Mouse (Mus musculus) layer of hippocampus, postnatal 25 days (tissue): ENCODE measurements around the gene Tmem151b. TPM values are rescaled to one million over a fixed set of nuclear protein-coding genes. Genes with fewer than 3 reads are reported as not detected.
A peak's percentile ranks its signal among the peaks of the same experiment; 100 is the strongest.

Experiments used
- DNase-seq, 2 experiments: peaks; one replicate each; pipeline ENCODE4 v3.0.0; 2022; ENCODE audit warnings: mixed read lengths in 2 of 2, low spot score in 1 of 2; ENCODE audit errors: extremely low spot score in 1 of 2
- total RNA-seq, 2 experiments: library from RNA; stranded (reverse); gene quantifications; 2 replicates each; pipeline ENCODE4 v1.2.3; 2021

Tmem151b gene
- total RNA-seq, 2 experiments from 2014 or later: 113 to 114 TPM

DNA sequence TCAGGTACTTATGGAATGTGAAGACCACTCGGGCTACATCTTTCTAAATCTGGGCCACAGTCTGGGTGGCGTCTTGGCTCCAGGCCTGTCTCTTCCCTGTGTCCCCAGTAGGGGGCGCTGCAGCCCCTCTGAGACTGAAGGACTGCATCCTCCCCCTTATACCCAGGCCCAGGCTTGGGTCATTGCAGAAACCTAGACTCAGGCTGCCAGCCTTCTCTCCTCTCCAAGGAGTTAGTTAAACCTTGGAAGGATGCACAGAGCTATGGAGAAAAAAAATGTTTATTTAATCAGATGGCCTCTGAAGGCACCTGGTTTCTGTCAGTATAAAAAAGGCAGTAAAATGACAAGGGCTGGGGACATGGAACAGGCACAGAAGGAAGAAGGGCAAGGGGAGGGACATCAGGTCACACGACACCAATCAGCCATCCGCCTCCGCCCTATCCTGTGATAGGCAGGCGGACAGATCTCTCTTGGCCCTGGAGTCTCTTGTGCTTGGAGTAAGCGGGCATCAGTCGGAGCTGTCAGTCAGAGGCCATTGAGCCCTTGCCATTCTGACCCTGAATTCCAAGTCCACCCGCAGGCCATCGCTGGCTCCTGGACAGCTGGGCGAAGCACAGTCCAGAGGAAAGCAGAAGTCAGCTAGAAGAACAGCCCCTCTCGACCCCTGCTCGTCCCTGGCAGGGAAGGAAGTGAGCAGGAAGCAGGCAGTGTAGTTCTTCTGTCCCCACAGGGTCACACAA lies 35.6 kb upstream of the Tmem151b start:
- DNase-seq: peak; percentile 67 to 79

DNA sequence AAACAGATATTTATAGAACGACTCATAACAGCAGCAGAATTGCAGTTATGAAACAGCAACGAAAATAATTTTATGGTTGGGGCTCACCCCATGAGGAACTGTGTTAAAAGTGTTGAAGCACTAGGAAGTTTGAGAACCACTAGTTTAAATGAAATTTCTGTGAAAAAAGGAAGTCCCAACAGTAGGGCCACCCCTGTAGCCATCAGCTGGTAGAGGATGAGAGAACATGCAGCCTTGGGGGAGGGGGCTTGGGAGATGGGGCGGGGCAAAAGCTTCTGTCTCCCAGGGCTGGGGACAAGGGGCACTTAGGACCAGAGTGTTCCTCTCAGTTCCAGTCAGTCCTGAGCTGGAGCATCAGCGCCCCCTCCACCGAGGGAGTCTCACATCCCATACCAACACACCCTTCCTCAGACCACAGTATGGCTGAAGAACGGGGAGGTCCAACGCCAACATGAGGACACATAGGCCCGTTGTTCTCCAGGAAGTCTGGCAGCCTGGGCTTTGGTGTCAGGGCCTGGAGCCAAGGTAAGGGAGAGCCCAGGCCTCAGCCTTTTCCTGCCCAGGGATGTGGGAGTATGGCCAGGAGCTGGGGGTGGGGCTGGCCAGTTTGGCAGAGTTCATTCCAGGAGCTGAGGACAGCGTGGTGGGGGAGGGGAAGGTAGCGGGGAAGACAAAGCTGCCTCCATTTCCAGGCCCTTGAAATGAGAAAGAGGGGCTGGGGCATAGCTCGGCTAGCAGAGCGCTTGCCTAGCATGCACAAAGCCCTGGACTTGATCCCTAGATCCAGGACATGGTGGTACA lies 34.8 kb upstream of the Tmem151b start:
- peak; percentile 46 to 52 for DNase-seq

DNA sequence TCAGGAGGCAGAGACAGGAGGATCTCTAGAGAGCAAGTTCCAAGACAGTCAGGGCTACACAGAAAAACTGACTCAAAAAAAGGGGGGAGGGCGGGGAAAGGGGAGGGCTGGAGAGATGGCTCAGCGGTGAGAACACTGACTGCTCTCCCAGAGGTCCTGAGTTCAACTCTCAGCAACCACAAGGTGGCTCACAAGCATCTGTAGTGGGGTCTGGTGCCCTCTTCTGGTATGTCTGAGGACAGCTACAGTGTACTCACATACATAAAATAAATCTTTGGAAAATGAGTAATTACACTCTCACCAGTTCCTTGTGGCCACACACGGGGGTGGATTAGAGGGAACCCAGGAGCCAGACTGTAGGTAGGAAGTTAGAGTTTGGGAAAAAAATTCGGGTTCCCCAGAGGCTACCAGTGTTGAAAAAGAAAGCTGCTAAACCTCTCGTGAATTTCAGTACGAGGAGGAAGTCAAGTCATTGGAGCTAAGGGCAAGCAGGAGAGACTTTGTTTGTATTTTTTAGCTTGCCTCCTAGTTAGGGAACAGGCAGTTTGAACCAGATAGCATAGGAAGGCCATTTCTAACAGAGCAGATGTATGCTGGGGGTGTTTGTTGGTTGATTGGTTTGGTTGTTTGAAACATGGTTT lies 33.4 kb upstream of the Tmem151b start:
- no peak for DNase-seq

DNA sequence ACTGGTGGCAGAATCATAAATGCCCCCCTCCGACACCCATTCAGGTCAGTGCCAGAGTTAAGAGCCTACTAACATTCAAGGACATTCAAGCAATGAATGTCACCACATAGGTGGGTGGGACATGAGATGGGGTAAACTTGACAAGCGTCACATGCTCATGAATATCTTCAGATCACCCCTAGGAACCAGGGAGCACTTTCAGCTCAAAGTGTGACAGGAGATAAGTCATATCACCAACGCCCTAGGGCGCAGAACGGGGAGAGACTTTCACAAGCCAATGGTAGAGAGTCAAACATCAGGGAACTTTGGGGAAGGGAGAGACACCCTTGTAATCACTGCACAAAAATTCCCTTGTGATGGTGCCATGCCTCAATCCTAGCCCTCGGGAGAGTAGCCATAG lies 32.7 kb upstream of the Tmem151b start:
- DNase-seq: no peak

DNA sequence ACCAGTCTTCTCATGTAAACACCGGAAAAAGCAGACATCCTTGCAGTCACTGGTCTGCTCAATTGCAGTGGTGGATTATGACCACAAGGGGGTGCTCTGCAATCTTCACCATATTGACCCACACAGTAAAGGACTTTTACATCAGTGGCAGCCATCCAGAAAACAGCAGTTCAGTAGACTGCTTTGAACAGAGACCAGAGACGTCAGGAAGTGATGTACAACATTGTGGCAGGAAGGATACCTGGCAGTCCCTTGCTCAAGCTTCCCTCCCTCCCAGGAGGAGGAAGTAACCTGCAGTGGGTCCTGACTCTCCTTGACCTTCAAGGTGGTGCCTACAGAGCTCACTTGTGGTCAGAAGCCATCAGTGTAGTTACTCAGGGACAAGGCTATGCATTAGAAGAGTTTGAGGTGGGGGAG lies 32.1 kb upstream of the Tmem151b start:
- peak in 1 of 2 experiments; percentile 60 for DNase-seq

DNA sequence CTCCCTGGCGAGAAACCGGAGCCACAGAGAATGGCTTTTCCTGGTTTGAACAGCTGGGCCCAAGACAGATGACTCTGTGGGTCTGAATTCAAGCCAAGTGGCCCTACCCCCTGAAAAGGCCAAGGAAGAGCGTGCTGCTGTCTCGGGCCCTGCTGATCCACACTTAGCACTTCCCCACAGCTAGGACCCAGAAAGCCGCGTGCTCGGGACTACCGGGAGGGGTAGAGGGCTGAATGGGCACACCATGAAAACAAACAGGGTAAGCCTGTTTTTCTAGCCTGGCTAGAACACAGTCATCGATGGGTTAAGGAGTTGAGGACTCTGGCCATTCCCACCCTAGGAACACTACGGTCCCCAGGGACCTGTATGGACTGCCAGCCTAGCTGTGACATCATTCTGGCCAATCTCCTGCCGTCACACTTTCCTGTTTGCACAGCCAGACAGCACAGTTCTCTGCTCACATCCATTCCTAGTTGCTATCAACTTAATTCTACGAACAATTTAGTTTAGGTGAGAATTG lies 31.5 kb upstream of the Tmem151b start:
- DNase-seq: no peak

DNA sequence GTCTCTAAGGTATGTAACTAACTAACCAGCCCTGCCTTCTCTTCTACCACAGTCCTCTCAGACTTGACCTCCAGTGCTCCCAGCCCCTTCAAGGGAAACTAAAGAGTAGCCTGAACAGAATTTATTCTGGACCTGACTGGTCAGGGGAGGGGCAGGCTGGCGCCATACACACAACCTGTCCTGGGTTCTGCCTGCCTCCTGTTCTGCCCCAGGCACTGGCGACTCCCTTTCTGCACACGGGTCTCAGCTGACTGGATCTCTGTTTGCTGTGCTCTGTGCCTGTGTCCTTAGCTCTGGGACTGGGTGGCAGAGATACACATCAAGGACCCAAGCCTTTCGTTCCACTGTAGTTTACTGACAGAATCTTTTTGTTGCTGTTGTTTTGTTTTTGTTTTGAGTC lies 30.1 kb upstream of the Tmem151b start:
- no peak for DNase-seq

DNA sequence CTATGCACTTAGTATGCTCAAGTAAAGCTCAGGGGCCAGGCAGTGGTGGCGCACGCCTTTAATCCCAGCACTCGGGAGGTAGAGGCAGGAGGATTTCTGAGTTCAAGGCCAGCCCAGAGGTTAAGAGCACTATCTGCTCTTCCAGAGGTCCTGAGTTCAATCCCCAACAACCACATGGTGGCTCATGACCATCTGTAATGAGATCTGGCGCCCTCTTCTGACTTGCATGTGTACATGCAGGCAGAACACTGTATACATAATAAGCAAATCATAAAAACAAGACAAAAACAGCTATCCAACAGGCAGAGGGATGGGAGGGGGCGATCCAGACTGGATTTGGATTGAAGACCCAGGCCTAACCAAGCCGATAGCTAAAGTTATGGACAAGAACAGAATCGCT lies 29.4 kb upstream of the Tmem151b start:
- no peak for DNase-seq

DNA sequence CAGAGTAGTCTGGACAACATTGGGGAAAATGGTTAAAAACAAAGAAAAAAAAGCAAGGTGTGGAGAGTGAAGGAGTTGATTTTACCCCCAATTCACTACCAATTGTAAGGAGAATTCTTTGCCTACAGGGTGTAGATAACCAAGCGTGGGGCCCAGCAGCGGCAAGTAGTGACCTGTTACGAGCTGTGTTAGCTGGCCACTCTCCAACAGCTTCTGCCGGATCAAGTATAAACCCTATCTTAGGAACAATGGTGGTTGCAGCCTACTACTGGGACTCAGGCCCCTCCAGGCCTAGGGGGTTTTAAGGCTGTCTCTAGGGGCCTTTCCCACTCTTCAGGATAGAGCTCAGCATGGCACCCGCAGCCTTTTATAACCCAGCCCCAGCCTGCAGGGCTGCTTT lies 28.8 kb upstream of the Tmem151b start:
- no peak for DNase-seq

DNA sequence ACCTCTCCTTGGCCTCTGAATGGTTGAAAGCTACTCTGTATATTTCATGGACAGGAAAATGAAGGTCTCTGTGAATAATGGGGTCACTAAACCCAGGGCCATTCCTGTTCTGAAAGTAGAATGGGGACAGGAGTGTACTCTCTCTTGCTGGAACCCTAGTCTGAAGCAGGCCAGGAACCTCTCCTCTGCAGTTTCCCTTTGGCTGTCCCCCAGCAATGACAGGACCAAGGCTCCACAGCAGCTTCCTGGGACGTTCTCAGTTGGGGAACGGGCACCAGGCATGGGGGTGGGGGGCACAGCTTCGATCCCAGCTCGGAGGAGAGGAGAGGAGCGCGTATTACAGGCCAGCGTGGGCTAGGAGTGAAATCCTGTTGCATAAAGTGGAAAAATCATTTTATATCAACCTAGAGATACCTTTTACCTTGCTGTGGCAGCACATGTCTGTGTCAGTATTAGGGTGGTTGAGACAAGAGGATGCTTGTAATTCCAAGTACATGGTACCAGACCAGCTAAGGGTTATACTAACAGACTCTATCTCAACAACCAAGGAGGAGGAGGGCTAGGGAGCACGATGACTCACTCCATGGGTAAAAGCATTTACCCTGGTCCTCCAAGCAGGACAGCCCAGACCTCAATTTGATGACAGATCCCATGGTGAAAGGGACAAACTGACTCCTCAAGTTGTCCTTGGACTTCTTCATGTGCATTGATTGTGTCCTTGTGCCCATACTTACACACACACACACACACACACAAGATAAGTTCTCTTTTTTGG lies 25.8 kb upstream of the Tmem151b start:
- no peak for DNase-seq

DNA sequence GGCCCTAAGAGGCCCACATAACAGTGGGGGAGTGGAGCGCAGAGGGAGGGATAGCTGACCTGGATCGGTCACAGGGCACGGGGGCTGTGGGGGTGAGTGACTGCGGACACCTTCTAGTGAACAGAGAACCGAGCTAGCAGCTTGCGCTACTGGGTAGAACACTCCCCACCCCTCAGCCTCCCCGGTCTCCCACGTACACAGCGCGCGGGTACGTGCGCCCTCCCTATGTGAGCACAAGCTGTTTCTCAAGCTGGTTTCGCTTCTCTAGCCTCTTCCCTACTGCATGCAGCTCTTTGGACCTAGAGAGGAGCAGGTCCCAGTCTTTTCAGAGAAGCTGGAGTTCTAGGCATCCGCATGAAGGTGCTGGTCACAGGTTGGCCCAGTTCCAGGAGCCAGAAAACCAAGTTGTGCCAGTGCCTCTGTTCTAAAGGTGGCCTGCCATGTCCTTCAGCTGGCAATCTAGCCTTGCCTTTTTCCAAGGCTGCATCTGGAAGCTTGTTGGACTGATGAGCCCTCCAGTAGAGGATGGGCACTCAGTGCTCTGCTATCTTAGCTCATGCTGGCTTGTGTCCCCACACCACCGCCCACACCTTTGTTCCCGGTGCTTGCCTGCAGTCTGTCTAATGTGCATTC lies 24.8 kb upstream of the Tmem151b start:
- peak; percentile 63 to 80 for DNase-seq

DNA sequence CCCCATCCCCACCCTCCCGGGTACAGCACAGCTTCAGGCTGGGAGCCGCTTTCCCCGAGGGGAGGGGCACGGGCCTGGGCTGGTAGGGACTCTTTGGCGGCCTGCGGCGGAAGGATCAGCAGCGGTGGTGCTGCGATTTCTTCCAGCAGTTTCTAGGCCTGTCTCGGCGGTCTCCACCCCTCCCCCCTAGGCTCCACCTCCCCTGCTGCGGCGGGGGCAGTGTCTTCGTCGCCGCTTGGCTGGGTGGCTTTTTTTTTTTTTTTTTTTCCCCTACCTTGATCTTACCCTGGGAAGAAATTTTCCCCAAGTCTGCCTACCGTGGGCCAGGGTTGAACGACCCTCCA lies 24.3 kb upstream of the Tmem151b start:
- DNase-seq: peak; percentile 97

DNA sequence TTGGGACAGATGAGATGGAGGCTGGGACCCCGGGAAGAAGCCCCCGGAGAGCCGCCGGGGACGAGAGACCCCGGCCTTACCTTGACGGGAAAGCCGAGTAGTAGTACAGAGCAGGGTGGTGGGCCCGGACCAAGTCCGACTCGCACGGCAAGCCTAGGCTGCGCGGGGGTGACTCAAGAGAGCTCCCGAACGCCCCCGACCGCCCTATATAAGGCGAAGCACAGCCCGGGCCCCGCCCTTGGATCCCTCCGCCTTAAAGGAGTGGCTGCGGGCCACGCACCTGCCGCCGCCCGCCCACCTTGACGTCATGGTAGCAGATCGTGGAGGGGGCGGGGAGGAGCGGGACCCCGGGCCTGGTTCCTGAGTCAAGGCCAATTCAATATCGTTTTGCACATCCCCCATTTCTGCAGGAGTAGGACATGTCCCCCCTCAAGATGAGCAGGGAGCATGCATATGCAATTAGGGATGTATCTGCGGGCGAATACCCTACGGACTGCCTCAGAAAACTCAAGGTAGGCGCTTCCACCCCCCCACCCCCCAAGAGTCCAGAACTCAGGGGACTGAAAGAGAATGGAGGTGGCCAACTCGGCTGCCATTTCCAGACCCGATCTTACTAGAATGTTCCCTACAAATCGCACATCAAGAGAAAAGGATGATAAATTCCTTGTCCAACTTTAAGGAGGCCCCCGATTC lies 23.8 kb upstream of the Tmem151b start, which contains the start of gene Hsp90ab1:
Hsp90ab1 (minus strand) TSS at position 185 of the 693 bp plus-strand sequence.
- peak; percentile 98 to 99 for DNase-seq

DNA sequence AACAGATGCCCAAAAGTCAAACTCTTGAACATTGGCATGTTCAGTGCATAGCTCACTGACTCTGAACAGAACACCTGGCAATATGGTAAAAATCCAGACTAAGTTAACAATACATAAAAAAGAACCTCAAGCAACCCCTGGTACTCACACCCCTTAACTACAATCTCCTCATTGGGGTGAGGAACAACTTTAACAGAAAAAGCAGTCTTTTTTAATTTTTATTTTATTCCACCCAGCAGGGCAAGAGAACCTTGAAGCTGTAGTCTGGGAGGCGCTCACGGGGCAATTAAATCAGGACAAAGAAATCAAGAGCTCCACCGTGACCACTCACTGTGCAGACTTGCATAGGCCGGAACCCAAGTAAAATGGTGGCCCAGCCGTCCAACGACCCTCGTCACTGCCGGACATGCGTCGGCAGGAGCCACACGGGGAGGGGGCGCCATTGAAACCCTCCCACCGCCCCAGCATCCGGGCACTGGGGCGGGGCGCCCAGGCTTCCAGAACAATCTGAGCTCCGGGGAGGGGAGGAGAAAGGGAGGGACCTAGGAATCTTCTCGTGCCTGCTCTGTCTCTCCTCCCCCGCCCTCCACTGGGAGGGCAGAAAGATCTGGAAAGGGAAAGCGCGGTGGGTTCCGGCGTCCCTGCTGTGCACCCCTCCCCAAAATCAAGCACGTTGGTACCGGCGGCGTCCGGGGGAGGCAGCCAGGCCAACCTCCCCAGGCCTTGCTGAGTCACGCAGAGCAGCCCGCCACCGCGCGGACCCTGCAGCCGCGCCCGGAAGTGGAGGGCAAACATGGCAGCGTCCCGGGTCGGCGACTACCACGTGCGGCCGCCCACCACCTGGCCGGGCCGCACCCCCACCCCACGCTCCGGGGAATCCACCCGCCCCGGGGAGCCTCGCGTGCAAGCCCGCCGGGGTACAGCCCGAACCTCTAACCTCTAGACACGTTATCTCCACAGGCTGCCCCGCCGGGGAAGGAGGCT lies 22.9 kb upstream of the Tmem151b start:
- DNase-seq: peak; percentile 55 to 67

DNA sequence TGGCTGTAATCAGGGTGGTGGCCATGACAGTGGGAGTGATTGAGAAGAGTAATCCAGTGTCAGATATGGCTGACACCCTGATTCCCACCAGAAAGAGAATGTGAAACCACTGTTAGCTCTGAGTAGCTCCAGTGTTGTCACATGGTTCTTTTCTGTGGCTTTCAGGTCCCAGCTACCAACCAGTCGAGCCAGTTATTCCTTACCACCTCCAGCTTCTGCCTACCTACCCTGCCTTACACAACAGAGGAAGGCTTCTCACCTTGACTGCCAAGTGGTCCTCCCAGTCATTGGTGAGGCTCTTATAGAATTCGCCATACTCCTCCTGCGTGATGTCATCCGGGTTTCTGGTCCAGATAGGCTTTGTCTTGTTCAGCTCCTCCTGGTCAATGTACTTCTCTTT lies 20.5 kb upstream of the Tmem151b start:
- DNase-seq: no peak

DNA sequence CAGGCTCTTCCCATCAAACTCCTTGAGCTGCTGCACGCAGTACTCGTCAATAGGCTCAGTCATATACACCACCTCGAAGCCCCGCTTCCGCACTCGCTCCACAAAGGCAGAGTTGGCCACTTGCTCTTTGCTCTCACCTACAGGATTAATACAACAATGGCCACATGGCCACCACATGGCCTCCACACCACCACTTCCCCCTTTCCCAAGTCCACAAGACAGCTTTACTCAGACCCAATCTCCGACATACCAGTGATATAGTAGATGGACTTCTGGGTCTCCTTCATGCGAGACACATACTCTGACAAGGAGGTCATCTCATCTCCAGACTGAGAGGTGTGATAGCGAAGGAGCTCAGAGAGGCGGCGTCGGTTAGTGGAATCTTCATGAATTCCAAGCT lies 19.5 kb upstream of the Tmem151b start:
- no peak for DNase-seq

DNA sequence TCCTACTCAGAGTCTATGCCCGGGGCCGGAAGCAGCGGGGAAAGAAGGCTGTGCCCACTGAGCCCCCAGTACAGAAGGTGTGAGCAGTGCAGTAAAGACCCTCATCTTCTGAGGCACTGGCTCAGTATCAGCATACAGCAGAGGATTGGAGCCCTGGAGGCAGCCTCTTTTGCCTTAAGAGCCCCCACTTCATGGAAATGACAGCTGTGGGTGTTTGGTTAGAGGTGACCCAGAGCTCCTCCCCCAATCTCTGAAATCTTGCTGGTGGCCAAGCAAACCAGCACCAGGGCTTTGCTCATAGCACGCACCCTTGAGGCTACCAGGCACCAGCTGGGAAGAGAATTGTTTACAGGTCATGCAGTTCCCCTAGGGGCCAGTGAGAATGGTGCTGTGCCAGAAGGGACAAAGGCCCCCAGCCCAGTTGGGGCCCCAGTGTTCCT lies 17.7 kb upstream of the Tmem151b start:
- DNase-seq: no peak
